Mouse (Mus musculus): Measurements from ENCODE around the gene Zfp109. TPM values are rescaled to one million over a fixed set of nuclear protein-coding genes. Genes with fewer than 3 reads are reported as not detected.

Zfp109 gene
- polyA plus RNA-seq (2015; fragmentation: Nextera tagmentation; extraction: Ambion mirVana) = 0.84 and 0.97 TPM in 2 replicates

DNA sequence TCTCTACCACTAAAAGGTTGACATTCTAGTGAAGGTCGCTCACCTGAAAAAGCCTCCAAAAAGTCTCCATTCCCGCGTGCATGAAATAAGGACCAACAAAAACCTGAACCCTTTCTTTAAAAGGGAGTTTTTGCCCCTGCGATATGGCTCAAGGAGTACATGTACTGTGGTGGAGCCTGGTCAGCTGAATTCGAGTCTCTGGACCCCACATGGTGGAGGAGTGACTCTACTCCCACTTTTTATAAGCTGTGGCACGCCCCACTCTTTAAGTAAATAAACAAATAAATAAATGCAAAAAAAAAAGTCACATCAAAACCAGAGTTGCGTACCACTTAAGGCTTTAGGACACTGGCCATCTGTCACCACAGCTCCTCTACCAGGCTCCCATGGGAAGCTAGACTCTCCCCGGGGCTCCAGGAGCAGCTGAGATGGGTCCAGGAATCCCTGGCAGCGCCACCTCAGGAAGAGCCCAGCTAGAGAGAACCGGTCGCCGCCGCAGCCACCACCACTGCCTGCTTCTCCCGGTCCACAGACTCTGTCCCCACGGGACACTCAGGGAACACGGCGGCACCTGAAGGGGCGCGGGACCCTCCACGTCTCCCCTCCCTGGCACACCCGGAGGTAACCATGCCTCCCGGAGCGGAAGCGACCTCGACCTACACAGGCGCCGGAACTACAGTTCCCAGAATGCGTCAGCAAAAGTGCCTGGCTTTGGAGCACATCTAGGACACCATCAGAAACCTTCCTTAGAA is at the start of gene Zfp109:
TSS of gene Zfp109 (minus strand) at position 521 of the 752 bp plus-strand sequence.

DNA sequence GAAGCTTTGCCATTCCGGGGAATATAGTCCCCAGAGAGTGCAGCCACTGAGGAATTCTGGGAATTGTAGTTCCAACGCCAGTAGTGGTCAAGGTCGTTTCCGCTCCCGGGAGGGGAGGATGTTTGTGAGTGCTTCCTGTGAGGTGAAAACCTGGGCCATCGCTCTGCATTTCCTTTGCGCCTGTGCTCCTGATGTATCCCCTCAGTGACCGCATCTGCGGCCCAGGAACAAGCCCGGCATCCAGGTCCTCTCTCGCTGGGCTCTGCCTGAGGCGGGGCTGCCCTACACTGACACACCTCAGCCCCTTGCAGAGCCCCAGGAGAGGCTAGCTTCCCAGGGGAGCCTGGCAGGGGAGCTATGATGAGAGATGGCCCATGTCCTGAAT is 32.9 kb upstream of the Zfp109 start, which contains the start of gene Zfp93:
TSS of gene Zfp93 (plus strand) at position 133 of the 385 bp plus-strand sequence.

DNA sequence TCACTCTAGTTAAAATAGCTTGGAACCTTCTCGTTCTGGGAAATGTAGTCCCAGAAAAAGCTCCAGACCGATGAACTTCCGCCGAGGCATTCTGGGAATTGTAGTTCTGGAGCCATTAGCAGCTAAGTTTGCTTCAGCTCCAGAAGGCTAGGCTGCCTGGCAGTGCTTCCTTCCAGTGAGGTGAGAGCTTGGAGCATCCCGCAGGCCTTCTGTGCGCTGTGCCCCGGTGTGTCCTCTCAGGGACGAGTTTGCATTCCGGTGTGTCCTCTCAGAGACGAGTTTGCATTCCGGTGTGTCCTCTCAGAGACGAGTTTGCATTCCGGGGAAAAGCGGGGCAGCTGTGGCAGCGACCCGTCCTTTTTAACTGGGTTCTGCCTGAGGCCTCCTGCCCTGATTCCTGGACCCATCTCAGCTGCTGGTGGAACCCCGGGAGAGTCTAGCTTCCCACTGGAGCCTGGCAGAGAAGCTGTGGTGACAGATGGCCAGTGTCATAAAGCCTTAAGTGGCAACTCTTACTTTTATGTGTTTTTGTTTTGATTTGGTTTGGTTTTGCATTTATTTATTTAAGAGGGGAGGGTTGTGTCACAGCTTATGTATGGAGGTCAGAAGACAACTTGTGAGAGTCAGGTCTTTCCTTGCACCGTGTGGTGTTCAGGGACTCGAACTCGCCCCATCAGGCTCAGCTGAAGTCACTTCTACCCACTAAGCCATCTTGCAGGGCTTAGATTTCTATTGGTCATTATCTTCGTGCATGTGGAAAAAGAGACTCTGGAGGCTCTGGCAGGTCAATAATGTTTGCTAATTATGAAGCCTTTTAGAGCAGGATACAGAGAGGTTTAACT is 17.5 kb upstream of the Zfp109 start, which contains the start of gene Zfp108:
TSS of gene Zfp108 (plus strand) at position 162 of the 842 bp plus-strand sequence.

DNA sequence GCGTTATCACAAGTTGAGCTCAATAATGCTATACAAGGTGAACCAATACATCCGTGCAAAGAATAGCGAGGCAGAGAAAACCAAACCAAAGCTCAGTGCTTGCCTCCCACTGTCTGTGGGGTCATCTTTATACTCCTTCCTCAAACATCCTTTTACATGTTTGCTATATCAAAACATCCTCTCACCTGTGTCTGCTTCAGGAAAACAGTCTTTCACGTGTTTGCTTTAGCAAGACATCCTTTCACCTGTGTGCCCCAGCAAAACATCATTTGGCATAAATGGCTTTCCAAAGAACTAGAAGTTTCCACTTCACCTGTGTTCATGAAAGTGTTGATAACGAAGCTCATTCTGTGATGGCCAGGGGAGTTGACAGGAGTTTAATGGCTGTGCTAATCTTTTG is 26.0 kb downstream of the Zfp109 start, which contains the start of gene Zfp111:
TSS of gene Zfp111 (minus strand) at position 101 of the 400 bp plus-strand sequence.

Other genes with a start within 250 kb of the Zfp109 start
- not detected in 2 replicates for gene V1rd19, start 235.9 kb downstream of the Zfp109 start, polyA plus RNA-seq (2015; fragmentation: Nextera tagmentation; extraction: Ambion mirVana)
- gene Vmn1r183, start 184.3 kb downstream of the Zfp109 start, polyA plus RNA-seq (2015; fragmentation: Nextera tagmentation; extraction: Ambion mirVana) = not detected in 2 replicates
- 9.6 and 10.4 TPM in 2 replicates for gene Zfp180, start 155.6 kb downstream of the Zfp109 start, polyA plus RNA-seq (2015; fragmentation: Nextera tagmentation; extraction: Ambion mirVana)
- 1.8 TPM in 2 replicates for gene Zfp112, start 125.2 kb downstream of the Zfp109 start, polyA plus RNA-seq (2015; fragmentation: Nextera tagmentation; extraction: Ambion mirVana)
- gene Zfp235, start 103.4 kb downstream of the Zfp109 start, polyA plus RNA-seq (2015; fragmentation: Nextera tagmentation; extraction: Ambion mirVana) = 5.1 and 6.2 TPM in 2 replicates
- 0.67 and 0.76 TPM in 2 replicates for gene Zfp114, start 62.5 kb downstream of the Zfp109 start, polyA plus RNA-seq (2015; fragmentation: Nextera tagmentation; extraction: Ambion mirVana)
- 1.8 and 2.0 TPM in 2 replicates for gene Zfp111, start 26.1 kb downstream of the Zfp109 start, polyA plus RNA-seq (2015; fragmentation: Nextera tagmentation; extraction: Ambion mirVana)
- gene Zfp108, start 17.2 kb upstream of the Zfp109 start, polyA plus RNA-seq (2015; fragmentation: Nextera tagmentation; extraction: Ambion mirVana) = 0.54 and 0.76 TPM in 2 replicates
- 1.5 and 1.6 TPM in 2 replicates for gene Zfp93, start 32.9 kb upstream of the Zfp109 start, polyA plus RNA-seq (2015; fragmentation: Nextera tagmentation; extraction: Ambion mirVana)
- 7.3 and 9.7 TPM in 2 replicates for gene Zfp61, start 63.7 kb upstream of the Zfp109 start, polyA plus RNA-seq (2015; fragmentation: Nextera tagmentation; extraction: Ambion mirVana)
- 3.8 and 5.0 TPM in 2 replicates for gene Zfp94, start 79.1 kb upstream of the Zfp109 start, polyA plus RNA-seq (2015; fragmentation: Nextera tagmentation; extraction: Ambion mirVana)
- not detected in 2 replicates for gene Tescl, start 96.4 kb upstream of the Zfp109 start, polyA plus RNA-seq (2015; fragmentation: Nextera tagmentation; extraction: Ambion mirVana)
- 0.08 TPM in 1 of 2 replicates, not detected in the other for gene Lypd5, start 111.6 kb upstream of the Zfp109 start, polyA plus RNA-seq (2015; fragmentation: Nextera tagmentation; extraction: Ambion mirVana)
- gene Kcnn4, start 132.7 kb upstream of the Zfp109 start, polyA plus RNA-seq (2015; fragmentation: Nextera tagmentation; extraction: Ambion mirVana) = 122 and 131 TPM in 2 replicates
- gene Smg9, start 162.1 kb upstream of the Zfp109 start, polyA plus RNA-seq (2015; fragmentation: Nextera tagmentation; extraction: Ambion mirVana) = 24.6 and 25.3 TPM in 2 replicates
- gene Irgc1, start 214.7 kb upstream of the Zfp109 start, polyA plus RNA-seq (2015; fragmentation: Nextera tagmentation; extraction: Ambion mirVana) = 0.29 and 0.42 TPM in 2 replicates
- 26.4 and 31.6 TPM in 2 replicates for gene Plaur, start 224.9 kb upstream of the Zfp109 start, polyA plus RNA-seq (2015; fragmentation: Nextera tagmentation; extraction: Ambion mirVana)
- 5.3 and 6.6 TPM in 2 replicates for gene Cadm4, start 244.5 kb upstream of the Zfp109 start, polyA plus RNA-seq (2015; fragmentation: Nextera tagmentation; extraction: Ambion mirVana)